Mouse (Mus musculus): Measurements from ENCODE around the gene Rtl1.

DNA sequence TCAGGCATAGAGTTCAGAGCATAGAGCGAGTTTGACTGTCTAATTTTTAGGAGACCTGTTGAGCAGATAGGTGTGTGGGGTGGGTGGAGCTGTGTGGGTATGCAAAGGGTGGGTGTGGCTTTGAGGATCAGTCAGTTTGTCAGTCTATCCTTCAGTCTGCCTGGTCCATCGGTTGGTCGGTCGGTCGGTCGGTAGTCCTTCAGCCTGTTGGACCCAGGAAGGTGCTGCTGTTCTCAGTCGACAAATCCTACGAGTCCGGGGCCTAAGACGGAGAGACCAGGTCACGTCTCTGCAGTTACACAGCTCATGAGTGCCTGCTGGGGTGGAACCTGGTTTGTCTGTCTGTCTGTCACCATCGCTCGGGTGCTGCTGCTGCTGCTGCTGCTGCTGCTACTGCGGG, 17.9 kb upstream of the Rtl1 start:
- no peak for TF ChIP-seq CTCF (IDR thresholded peaks at IDR 0.05; ENCODE audit: low read depth)
- no peak for TF ChIP-seq EP300 (IDR thresholded peaks at IDR 0.05; ENCODE audit: low read depth)
